In the genomic region with DNA sequence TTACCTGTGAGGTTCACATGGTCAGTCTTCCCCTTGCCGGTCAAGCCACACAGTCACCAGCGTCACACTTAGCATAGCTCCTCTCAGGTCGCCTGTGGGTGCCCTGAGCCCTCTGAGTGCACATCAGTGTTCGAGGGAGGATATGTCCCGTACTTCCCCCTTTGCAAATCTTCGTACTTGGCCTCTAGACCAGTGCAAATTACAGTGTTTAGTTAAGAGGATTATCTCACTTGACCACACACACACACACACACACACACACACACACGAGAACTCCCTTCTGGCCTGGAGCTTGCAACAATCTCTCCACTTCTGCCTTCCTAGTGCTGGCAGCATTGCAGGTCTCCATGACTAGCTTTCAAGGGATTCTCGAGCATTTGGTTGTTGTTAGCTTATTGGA, we compare ENCODE assay signal across 1 mouse cellular context.
TF ChIP-seq lines count a peak whose summit lies in the region.

No protein-coding gene starts in this region.

TF ChIP-seq in MEL, 35 proteins besides CTCF, POLR2A, EP300 and RAD21 (continued from another document):
- TF ChIP-seq MAFK (IDR thresholded peaks at IDR 0.05; ENCODE audit: borderline replicate concordance, low read depth, low read length) (no peak), MYB (IDR thresholded peaks at IDR 0.05; ENCODE audit: low read depth, low read length) (no peak), E2F4 (IDR thresholded peaks at IDR 0.05; ENCODE audit: borderline replicate concordance, low read depth, low read length) (no peak), ELF1 (IDR thresholded peaks at IDR 0.05; ENCODE audit: low read depth, low read length) (no peak), ETS1 (IDR thresholded peaks at IDR 0.05; ENCODE audit: low read depth, low read length) (no peak), POLR2AphosphoS5 (IDR thresholded peaks at IDR 0.05; ENCODE audit: borderline replicate concordance, low read depth, low read length) (no peak), GABPA (IDR thresholded peaks at IDR 0.05; ENCODE audit: low read depth, low read length) (no peak), SMC3 (IDR thresholded peaks at IDR 0.05; ENCODE audit: low read depth, low read length) (no peak), NRF1 (IDR thresholded peaks at IDR 0.05; ENCODE audit: insufficient read depth, low read depth, low read length, poor library complexity, severe bottlenecking) (no peak), TAL1 (IDR thresholded peaks at IDR 0.05; ENCODE audit: low read length) (no peak)
